Mouse (Mus musculus) heart, embryonic 12.5 days (tissue): ENCODE measurements at regions not wholly inside any gene's neighbourhood (a gene's known extent, or its start where the extent isn't known, plus 50 kb on each side); places are given as distances from the start of the nearest gene placed in this dataset.

Experiments
- ATAC-seq: fragments of 200-750 bp; cut with Nextera tagmentation; 2 replicates; pipeline ENCODE4 v1.8.0; 2017; ENCODE audit warnings: moderate TSS enrichment, moderate library complexity; ENCODE audit not compliant: insufficient number of reproducible peaks, low FRiP score
- H3K27ac ChIP-seq: fragments of 300-500 bp; sonication (generic); 2 replicates; pipeline ENCODE4 v1.5.1; 2016; ENCODE audit warnings: mild to moderate bottlenecking, moderate library complexity; ENCODE audit not compliant: poor library complexity, severe bottlenecking
- H3K27me3 ChIP-seq: fragments of 300-500 bp; sonication (generic); replicated peaks from 2 replicates; pipeline ENCODE4 v1.6.1; 2016; ENCODE audit warnings: mild to moderate bottlenecking, moderate library complexity
- H3K36me3 ChIP-seq: fragments of 300-500 bp; sonication (generic); 2 replicates; pipeline ENCODE4 v1.6.1; 2016; ENCODE audit warnings: mild to moderate bottlenecking, moderate library complexity
- H3K4me1 ChIP-seq: fragments of 300-500 bp; sonication (generic); replicated peaks from 2 replicates; pipeline ENCODE4 v1.6.1; 2016; ENCODE audit warnings: mild to moderate bottlenecking
- H3K4me2 ChIP-seq: fragments of 300-500 bp; sonication (generic); 2 replicates; pipeline ENCODE4 v1.6.1; 2016; ENCODE audit warnings: mild to moderate bottlenecking, moderate library complexity
- H3K4me3 ChIP-seq: fragments of 300-500 bp; sonication (generic); 2 replicates; pipeline ENCODE4 v1.5.1; 2016; ENCODE audit warnings: mild to moderate bottlenecking
- H3K9ac ChIP-seq: fragments of 300-500 bp; sonication (generic); 2 replicates; pipeline ENCODE4 v1.6.1; 2016; ENCODE audit warnings: mild to moderate bottlenecking, moderate library complexity
- H3K9me3 ChIP-seq: fragments of 300-500 bp; sonication (generic); replicated peaks from 2 replicates; pipeline ENCODE4 v1.6.1; 2016; ENCODE audit warnings: mild to moderate bottlenecking, moderate library complexity
- WGBS: fragments of 180-500 bp; shearing (Covaris S2); methylation state at CpG from one replicate; pipeline ENCODE4 v1.1.7; 2016; 5-methylcytosine and 5-hydroxymethylcytosine counted together

DNA sequence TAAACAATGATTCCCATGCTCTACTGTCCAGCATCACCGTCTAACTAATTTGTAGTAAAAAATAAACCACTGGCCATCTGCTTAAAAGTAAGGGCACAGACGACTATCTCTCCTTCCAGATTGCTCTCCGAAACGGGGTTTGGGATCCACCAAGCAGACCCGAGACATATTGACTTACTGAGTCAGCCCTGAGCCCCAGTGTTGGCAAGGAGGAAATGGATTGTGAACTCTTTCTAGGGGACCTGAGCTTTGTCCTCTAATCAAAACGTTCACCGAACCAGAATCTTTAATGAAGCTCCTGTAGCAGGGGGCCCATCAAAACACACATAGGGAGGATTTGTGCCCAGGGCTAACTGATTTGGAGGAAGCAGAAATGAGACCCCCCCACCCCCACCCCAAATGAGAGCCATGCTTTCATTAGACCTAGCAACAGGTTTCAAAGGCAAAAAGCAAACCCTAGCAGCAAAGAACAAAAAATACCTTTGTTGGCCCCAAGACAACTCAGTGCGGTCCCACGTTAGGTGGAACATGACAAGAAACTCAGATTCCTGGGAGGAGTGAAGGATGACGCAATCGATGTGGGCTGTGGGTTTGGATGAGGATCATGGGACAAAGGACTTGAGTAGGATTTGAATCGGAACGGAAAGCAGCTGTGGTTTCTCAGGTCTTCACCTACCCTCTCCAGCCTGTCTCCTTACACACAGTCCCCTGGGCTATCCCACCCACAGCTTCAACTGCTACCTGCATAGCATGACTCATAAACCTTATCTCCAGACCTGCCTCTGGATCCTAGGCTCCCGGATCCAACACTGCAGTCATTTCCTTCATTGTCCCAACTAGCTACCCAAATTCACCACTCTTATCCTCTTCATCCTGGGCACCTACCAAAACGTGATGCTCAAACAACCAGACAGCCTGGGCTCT, 62.2 kb upstream of the Rreb1 start:
- WGBS, result 77% methylated on average over 15 of the region's 15 CpGs
- Histone ChIP-seq H3K27ac (no peak overlapping the region), H3K4me2 (no peak overlapping the region)

DNA sequence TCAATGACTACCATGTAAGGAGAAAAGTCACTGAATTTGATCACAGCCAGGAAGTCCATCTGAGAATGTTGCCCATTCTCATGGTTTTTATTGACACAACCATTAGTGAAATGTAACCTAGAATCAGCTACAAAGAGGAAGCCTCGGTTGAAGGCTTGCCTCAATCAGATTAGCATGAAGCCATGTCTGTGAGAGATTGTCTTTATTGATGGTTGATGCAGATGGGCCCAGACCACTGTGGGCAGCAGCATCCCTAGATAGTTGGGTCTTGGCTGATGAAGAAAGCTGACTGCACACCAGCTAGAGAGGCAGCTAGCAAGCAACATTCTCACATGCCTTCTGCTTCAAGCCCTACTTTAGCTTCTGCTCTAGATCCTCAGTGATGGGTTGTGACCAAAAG, 60.4 kb upstream of the Rreb1 start:
- 80% methylated on average over 1 of the region's 1 CpGs for WGBS
- no peak for ATAC-seq
- H3K9ac ChIP-seq, result no peak overlapping the region

More for the DNA sequence above, 62.2 kb upstream of the Rreb1 start:
- Histone ChIP-seq H3K4me1 (peaks cover 6% of the 10 kb centered on the region; the same call in 1 of the 2 replicates), H3K9ac (no peak overlapping the region), H3K27me3 (no peaks in the 10 kb centered on the region), H3K36me3 (no peaks in the 10 kb centered on the region), H3K4me3 (no peak overlapping the region), H3K9me3 (no peaks in the 10 kb centered on the region)
- no peak for ATAC-seq

DNA sequence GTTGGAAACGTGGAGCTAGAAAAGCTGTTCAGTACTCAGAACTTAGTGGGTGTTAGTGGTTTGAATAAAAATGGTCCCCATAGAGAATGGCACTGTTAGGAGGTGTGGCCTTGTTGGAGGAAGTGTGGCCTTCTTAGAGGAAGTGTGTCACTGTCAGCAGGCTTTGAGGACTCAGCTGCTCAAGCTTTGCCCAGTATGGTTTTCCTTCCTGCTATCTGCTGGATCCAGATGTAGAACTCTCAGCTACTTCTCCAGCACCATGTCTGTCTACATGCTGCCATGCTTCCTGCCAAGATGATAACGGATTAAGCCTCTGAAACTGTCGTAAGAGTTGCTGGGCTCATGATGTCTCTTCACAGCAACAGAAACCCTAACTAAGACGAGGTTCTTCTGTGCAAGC, 59.8 kb upstream of the Rreb1 start:
- no peaks in the 10 kb centered on the region for H3K9me3 ChIP-seq
- H3K4me1 ChIP-seq, result peaks cover 6% of the 10 kb centered on the region; the same call in 1 of the 2 replicates
- H3K4me3 ChIP-seq, result no peak overlapping the region
- H3K27me3 ChIP-seq, result no peaks in the 10 kb centered on the region
- H3K36me3 ChIP-seq, result no peaks in the 10 kb centered on the region
- 43% methylated on average over 4 of the region's 4 CpGs for WGBS
- no peak overlapping the region for H3K27ac ChIP-seq
- ATAC-seq, result no peak
- no peak overlapping the region for H3K4me2 ChIP-seq
- no peak overlapping the region for H3K9ac ChIP-seq

More for the DNA sequence above, 60.4 kb upstream of the Rreb1 start:
- Histone ChIP-seq H3K9me3 (no peaks in the 10 kb centered on the region), H3K4me1 (peaks cover 6% of the 10 kb centered on the region; the same call in 1 of the 2 replicates), H3K27me3 (no peaks in the 10 kb centered on the region), H3K36me3 (no peaks in the 10 kb centered on the region), H3K27ac (no peak overlapping the region), H3K4me2 (no peak overlapping the region), H3K4me3 (no peak overlapping the region)
